Mouse (Mus musculus): ENCODE measurements around the gene Zfp978. TPM values are rescaled to one million over a fixed set of nuclear protein-coding genes. Genes with fewer than 3 reads are reported as not detected.
"Not testable (repeated sequence)": the region's sequence is repeated elsewhere in the genome, so short reads cannot be mapped to it uniquely, and the experiment has no call there.

Gene Zfp978
- polyA plus RNA-seq, 1 experiment from 2014 or later: not detected

DNA sequence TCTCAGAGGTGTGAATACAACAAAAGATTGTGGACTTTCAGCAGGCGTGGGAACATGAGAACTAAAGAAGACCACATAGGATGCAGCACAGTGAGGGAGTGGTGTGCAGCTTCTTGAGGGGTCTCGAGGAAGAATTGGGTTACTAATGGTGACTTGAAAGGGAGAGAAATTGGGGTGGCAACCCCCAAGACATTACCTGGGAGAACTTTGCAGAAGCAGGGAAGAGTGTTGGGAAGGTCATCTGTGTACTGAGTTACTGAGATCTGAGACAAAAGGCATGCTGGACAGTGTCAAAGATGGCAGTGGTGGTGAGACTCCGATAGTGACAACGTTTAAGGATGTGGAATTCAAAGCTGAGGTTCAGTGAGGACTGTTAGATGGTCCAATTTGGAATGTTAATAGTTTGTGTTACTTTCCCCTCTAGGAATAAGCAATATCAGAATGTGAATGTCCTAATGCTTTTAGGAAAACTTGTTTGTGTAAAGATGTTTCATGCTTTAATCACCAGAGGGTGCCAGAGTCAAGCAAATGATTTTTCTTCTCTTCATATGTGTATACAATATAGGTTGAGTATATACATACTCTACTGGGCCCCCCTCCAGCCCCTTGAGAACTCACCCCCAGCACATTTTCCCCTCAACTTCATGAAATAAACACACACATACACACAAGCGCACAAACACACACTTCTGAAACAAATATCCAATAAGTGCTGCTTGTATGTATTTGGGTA is 64.7 kb downstream of the Zfp978 start:
- peak; percentile 22 for DNase-seq
- H3K9me3 ChIP-seq (ENCODE audit: low read length): peaks cover 12% of the 10 kb centered on the region; the same call in 1 of the 2 replicates
- H3K4me1 ChIP-seq (ENCODE audit: insufficient read depth); H3K4me2 ChIP-seq (ENCODE audit: low read depth, low read length); H3K27me3 ChIP-seq (ENCODE audit: insufficient read depth, low read length); H3K9ac ChIP-seq (replicated peaks); H3K4me3 ChIP-seq (ENCODE audit: low read depth, low read length); H3K27ac ChIP-seq (ENCODE audit: low read depth); H3K36me3 ChIP-seq (replicated peaks; ENCODE audit: insufficient read depth, low read length): not testable (repeated sequence)
- 42% methylated on average over 5 of the region's 5 CpGs for WGBS (ENCODE audit: insufficient replicate concordance)
- peak; percentile 49 for TF ChIP-seq CTCF (IDR thresholded peaks at IDR 0.05; ENCODE audit: low read depth)
- 0 out of 2 replicates have a peak, but pooled peaks have one; percentile 2 for ATAC-seq

DNA sequence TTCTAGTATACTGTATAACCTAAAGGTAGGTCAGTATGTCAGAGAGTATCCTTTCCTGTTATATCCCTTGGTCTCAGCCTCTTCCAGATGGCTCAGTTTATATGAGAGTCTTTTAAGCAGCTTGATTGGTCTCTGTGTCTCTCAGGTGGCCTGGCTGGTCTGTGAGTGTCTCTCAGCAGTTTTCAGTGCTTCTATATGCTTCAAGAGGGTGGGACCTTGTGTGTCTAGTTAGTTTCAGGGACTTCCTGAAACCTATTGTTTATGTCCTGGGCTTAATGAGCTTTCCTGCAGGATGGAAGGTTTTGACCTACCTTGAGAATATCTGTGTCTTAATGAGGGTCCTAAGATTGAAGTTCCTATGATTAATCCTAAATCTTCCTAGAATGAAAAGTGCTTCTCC is 69.5 kb downstream of the Zfp978 start:
- Histone ChIP-seq H3K27me3 (ENCODE audit: insufficient read depth, low read length) (no peaks in the 10 kb centered on the region), H3K36me3 (replicated peaks; ENCODE audit: insufficient read depth, low read length) (no peaks in the 10 kb centered on the region), H3K4me1 (ENCODE audit: insufficient read depth) (no peaks in the 10 kb centered on the region), H3K4me2 (ENCODE audit: low read depth, low read length) (no peak overlapping the region), H3K9me3 (ENCODE audit: low read length) (peaks cover 13% of the 10 kb centered on the region), H3K9ac (replicated peaks) (no peak overlapping the region), H3K4me3 (ENCODE audit: low read depth, low read length) (no peak overlapping the region), H3K27ac (ENCODE audit: low read depth) (no peak overlapping the region)
- DNase-seq: no peak
- ATAC-seq: no peak; the same call in 1 of the 2 replicates
- TF ChIP-seq CTCF (IDR thresholded peaks at IDR 0.05; ENCODE audit: low read depth) (no peak), EP300 (IDR thresholded peaks at IDR 0.05; ENCODE audit: low read depth) (no peak)

DNA sequence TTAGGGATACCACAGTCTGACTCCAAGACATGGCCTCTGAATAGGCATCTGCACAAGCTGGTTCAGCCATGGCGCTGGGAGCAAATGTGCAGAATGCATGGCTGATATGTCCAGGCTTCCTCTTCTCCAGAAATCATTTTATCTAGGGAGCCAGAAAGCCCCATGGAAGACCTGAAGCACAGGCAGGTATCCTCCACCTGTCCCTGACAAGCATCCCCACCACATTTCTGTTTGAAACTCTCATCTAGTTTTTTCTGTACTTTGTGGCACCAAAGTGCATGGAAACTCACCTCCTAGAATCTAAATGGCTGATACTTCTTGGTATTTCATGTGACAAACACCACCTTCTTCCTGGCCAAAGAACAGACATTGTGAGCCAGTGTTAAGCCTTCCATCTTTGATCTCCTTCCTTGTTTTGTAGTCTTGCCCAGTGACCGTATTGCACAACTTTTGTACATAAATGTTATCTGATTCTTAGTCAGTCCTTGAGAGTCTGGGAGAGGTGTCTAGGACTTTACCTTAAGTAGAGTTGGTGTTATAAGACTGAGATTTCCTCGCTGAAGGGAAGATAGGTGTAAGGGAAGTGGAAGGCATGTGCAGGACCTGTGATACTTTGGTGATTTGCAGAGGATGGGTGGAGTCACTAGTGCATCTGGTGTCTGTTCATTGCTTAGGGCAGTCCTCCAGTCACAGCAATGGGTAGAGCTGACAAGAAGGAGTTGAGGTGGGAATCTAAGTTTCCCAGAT is 70.8 kb downstream of the Zfp978 start:
- H3K36me3 ChIP-seq (replicated peaks; ENCODE audit: insufficient read depth, low read length); DNase-seq; H3K27ac ChIP-seq (ENCODE audit: low read depth); H3K9ac ChIP-seq (replicated peaks); H3K4me3 ChIP-seq (ENCODE audit: low read depth, low read length); H3K4me2 ChIP-seq (ENCODE audit: low read depth, low read length); H3K4me1 ChIP-seq (ENCODE audit: insufficient read depth); H3K27me3 ChIP-seq (ENCODE audit: insufficient read depth, low read length): not testable (repeated sequence)
- peaks cover 13% of the 10 kb centered on the region for H3K9me3 ChIP-seq (ENCODE audit: low read length)
- 58% methylated on average over 3 of the region's 3 CpGs for WGBS (ENCODE audit: insufficient replicate concordance)
- peak; percentile 16 for ATAC-seq

DNA sequence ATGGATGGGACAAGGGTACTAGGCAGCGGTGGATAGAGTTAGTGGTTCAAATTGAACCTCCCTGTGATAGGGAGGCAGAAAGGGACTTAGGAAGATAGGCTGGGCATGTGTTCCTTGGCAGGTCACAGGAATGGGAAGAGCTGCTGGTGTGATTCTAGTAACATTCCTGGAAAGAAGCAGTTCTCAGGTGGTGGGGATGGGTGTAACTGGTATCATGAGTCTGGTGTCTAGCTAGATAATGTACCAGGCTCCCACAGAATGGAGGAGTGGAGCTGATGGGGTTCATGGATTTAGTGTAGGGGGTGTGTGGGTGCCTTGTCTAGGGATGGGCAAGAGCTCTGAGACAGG is 71.3 kb downstream of the Zfp978 start:
- no peaks in the 10 kb centered on the region for H3K36me3 ChIP-seq (replicated peaks; ENCODE audit: insufficient read depth, low read length)
- no peaks in the 10 kb centered on the region for H3K27me3 ChIP-seq (ENCODE audit: insufficient read depth, low read length)
- no peak for TF ChIP-seq EP300 (IDR thresholded peaks at IDR 0.05; ENCODE audit: low read depth)
- TF ChIP-seq CTCF (IDR thresholded peaks at IDR 0.05; ENCODE audit: low read depth): no peak
- no peaks in the 10 kb centered on the region for H3K4me1 ChIP-seq (ENCODE audit: insufficient read depth)
- WGBS (ENCODE audit: insufficient replicate concordance): 81% methylated on average over 1 of the region's 1 CpGs
- H3K9ac ChIP-seq (replicated peaks): no peak overlapping the region
- H3K4me2 ChIP-seq (ENCODE audit: low read depth, low read length): no peak overlapping the region
- peak; percentile 28 for DNase-seq
- no peak overlapping the region for H3K27ac ChIP-seq (ENCODE audit: low read depth)
- peaks cover 13% of the 10 kb centered on the region for H3K9me3 ChIP-seq (ENCODE audit: low read length)
- no peak overlapping the region for H3K4me3 ChIP-seq (ENCODE audit: low read depth, low read length)
- ATAC-seq: peak; percentile 11

DNA sequence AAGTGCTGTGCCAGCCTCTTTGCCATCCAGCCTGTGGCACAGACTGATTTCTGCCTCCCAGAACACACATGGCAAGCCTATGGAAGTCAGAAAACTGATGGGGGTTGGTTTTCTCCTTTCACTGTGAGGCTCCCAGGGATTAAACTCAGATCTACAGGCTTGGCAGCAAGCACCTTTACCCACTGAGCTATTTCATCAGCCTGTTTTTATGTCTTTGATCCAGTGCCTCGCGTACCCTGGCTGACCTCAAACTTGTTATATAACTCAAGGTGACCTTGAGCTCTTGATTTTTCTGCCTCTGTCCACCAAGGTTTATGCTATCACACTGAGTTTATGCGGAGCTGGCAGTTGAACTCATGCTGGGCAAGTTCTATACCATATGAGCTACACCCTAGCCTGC is 71.9 kb downstream of the Zfp978 start:
- no peak overlapping the region for H3K9ac ChIP-seq (replicated peaks)
- H3K4me1 ChIP-seq (ENCODE audit: insufficient read depth): no peaks in the 10 kb centered on the region
- TF ChIP-seq EP300 (IDR thresholded peaks at IDR 0.05; ENCODE audit: low read depth) (no peak), CTCF (IDR thresholded peaks at IDR 0.05; ENCODE audit: low read depth) (no peak)
- no peak overlapping the region for H3K27ac ChIP-seq (ENCODE audit: low read depth)
- peak; percentile 12; the same call in 1 of the 2 replicates for ATAC-seq
- 33% methylated on average over 3 of the region's 3 CpGs for WGBS (ENCODE audit: insufficient replicate concordance)
- H3K4me2 ChIP-seq (ENCODE audit: low read depth, low read length): no peak overlapping the region
- no peaks in the 10 kb centered on the region for H3K27me3 ChIP-seq (ENCODE audit: insufficient read depth, low read length)
- DNase-seq: peak; percentile 16
- H3K36me3 ChIP-seq (replicated peaks; ENCODE audit: insufficient read depth, low read length): no peaks in the 10 kb centered on the region
- H3K9me3 ChIP-seq (ENCODE audit: low read length): peaks cover 15% of the 10 kb centered on the region
- no peak overlapping the region for H3K4me3 ChIP-seq (ENCODE audit: low read depth, low read length)

DNA sequence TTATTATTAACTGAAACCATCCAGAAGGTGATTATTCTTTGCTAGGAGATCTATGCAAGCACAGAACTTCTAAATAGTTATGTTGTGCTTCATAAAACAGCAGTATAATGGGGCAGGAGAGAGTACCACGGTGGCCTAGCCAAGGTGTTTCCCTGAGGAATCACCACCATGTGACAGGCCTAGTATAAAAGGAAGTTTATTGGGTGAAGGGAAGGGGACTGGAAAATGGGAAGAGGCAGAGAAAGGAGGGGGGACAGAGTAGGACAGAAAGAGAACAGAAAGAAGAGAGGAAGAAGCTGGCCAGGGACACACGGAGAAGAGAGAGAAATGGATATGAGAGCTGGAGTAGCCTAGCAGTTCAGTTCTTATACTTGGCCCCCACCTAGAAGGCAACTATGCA is 72.8 kb downstream of the Zfp978 start:
- no peaks in the 10 kb centered on the region for H3K36me3 ChIP-seq (replicated peaks; ENCODE audit: insufficient read depth, low read length)
- peaks cover 15% of the 10 kb centered on the region for H3K9me3 ChIP-seq (ENCODE audit: low read length)
- TF ChIP-seq EP300 (IDR thresholded peaks at IDR 0.05; ENCODE audit: low read depth) (no peak), CTCF (IDR thresholded peaks at IDR 0.05; ENCODE audit: low read depth) (no peak)
- ATAC-seq: no peak
- WGBS (ENCODE audit: insufficient replicate concordance): 40% methylated on average over 2 of the region's 2 CpGs
- no peaks in the 10 kb centered on the region for H3K27me3 ChIP-seq (ENCODE audit: insufficient read depth, low read length)
- no peaks in the 10 kb centered on the region for H3K4me1 ChIP-seq (ENCODE audit: insufficient read depth)
- H3K9ac ChIP-seq (replicated peaks): no peak overlapping the region
- no peak overlapping the region for H3K4me3 ChIP-seq (ENCODE audit: low read depth, low read length)
- no peak overlapping the region for H3K27ac ChIP-seq (ENCODE audit: low read depth)
- peak; percentile 17 for DNase-seq
- no peak overlapping the region for H3K4me2 ChIP-seq (ENCODE audit: low read depth, low read length)

Other genes with a start within 250 kb of the Zfp978 start
- gene Zfp991, start 229.3 kb upstream of the Zfp978 start, polyA plus RNA-seq (2015; fragmentation: Nextera tagmentation; extraction: Ambion mirVana): 2.0 and 2.2 TPM in 2 replicates
- 0.08 TPM in 1 of 2 replicates, not detected in the other for gene Zfp988, start 55.6 kb upstream of the Zfp978 start, polyA plus RNA-seq (2015; fragmentation: Nextera tagmentation; extraction: Ambion mirVana)
- gene Zfp982, start 131.1 kb downstream of the Zfp978 start, polyA plus RNA-seq (2015; fragmentation: Nextera tagmentation; extraction: Ambion mirVana): 0.99 and 1.2 TPM in 2 replicates
- gene Gm16503, start 178.9 kb downstream of the Zfp978 start, polyA plus RNA-seq (2015; fragmentation: Nextera tagmentation; extraction: Ambion mirVana): 0.06 TPM in 1 of 2 replicates, not detected in the other
- 0.04 and 0.09 TPM in 2 replicates for gene Zfp985, start 192.0 kb downstream of the Zfp978 start, polyA plus RNA-seq (2015; fragmentation: Nextera tagmentation; extraction: Ambion mirVana)